Mouse (Mus musculus) erythroblast, embryonic 14.5 days (primary cell): Measurements from ENCODE around the gene Gm17087. TPM values are rescaled to one million over a fixed set of nuclear protein-coding genes. Genes with fewer than 3 reads are reported as not detected.

Experiments
- H3K27me3 ChIP-seq: 2 replicates; pipeline ENCODE4 v1.6.1; 2012; ENCODE audit warnings: inconsistent platforms; ENCODE audit not compliant: control insufficient read depth
- H3K36me3 ChIP-seq: 2 replicates; pipeline ENCODE4 v1.6.1; 2012; ENCODE audit warnings: mild to moderate bottlenecking, inconsistent platforms; ENCODE audit not compliant: control insufficient read depth
- H3K4me1 ChIP-seq: 2 replicates; pipeline ENCODE4 v1.6.1; 2012; ENCODE audit warnings: inconsistent platforms; ENCODE audit not compliant: control insufficient read depth
- H3K4me3 ChIP-seq: replicated peaks from 2 replicates; pipeline ENCODE3; 2012; ENCODE audit warnings: moderate library complexity, mild to moderate bottlenecking, inconsistent platforms
- H3K9me3 ChIP-seq: 2 replicates; pipeline ENCODE4 v1.6.1; 2012; ENCODE audit warnings: low read length, inconsistent platforms, mixed read lengths; ENCODE audit not compliant: control insufficient read depth
- GATA1 ChIP-seq: IDR thresholded peaks from 2 replicates; pipeline ENCODE4 v1.6.1; 2012; ENCODE audit warnings: low read length, inconsistent platforms, mixed read lengths
- TAL1 ChIP-seq: IDR thresholded peaks from 3 replicates; pipeline ENCODE4 v1.6.1; 2012; ENCODE audit warnings: low read length, inconsistent platforms, mixed read lengths
- polyA plus RNA-seq: library from polyadenylated mRNA; stranded (reverse); fragments of >175 nt; gene quantifications from 2 replicates; pipeline ENCODE4 v1.2.3, GENCODE M21; 2012

The Gm17087 gene
- polyA plus RNA-seq, 1 experiment = not detected

DNA sequence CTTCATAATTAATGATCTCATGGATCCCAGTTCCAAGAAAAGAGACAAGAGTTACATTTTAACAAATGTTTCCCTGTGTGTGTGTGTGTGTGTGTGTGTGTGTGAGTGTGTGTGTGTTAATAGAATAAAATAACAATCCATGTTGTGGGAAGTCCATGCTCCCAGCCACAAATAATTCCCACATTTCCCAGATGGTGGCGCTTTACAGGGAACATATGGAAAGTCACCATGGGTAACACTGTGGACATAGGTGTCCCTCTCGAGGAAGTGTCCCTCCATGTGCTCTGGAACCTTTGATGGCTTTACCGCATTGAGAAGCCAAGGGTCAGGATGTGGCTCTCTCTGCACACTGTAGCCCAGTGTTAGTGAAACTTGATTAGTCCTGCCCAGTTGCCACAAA, 38.1 kb downstream of the Gm17087 start:
- TF ChIP-seq TAL1 (no peak), GATA1 (no peak)
- no peaks in the 10 kb centered on the region for H3K9me3 ChIP-seq
- no peaks in the 10 kb centered on the region for H3K4me1 ChIP-seq
- no peak overlapping the region for H3K4me3 ChIP-seq
- no peaks in the 10 kb centered on the region for H3K36me3 ChIP-seq
- H3K27me3 ChIP-seq = peaks cover 39% of the 10 kb centered on the region

GRCm38 (mm10) chr17:8526815-8527261, 39.9 kb downstream of the Gm17087 start:
- TF ChIP-seq TAL1 = no peak
- no peak for TF ChIP-seq GATA1
- Histone ChIP-seq H3K4me3 (no peak overlapping the region), H3K4me1 (no peaks in the 10 kb centered on the region), H3K27me3 (peaks cover 47% of the 10 kb centered on the region), H3K36me3 (no peaks in the 10 kb centered on the region), H3K9me3 (no peaks in the 10 kb centered on the region)

DNA sequence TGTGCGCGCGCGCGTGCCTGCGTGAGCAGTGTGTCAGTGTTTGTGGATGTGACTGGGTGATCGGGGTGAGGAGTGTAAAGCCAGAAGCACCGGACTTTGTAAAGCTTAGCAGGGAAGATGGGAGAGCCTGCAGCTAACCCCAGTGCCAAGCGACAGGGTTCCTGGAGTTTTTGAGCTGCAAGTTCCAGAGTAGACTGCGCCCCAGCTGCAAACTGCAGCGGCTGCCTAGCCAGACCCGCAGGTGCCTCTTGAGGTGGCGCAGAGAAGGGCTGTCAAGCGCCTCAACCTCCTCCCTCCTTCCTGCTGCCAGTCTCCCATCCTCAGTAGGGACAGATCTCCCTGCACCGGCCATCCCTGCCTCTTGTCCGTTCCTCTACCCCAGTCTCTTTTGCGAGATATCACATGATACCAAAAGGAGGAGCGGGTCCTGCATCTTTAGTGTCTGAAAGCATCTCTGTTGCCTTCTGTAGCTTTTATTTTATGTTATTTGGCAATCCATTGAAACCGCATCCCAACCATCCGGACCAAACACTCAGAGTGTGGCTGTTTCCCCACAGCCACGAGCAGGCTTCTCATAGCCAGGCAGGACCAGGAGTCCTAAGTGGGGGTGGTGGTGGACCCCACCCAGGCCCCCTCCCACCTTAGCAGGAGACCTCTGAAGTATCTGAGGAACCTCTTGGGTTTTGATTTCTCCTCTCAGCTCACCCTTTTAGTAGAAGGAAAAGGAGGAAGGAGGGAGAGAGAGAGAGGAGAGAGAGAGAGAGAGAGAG, 40.6 kb downstream of the Gm17087 start:
- no peak overlapping the region for H3K4me3 ChIP-seq
- H3K36me3 ChIP-seq = no peaks in the 10 kb centered on the region
- peaks cover 47% of the 10 kb centered on the region for H3K27me3 ChIP-seq
- H3K4me1 ChIP-seq = no peaks in the 10 kb centered on the region
- H3K9me3 ChIP-seq = no peaks in the 10 kb centered on the region
- TF ChIP-seq TAL1 (no peak), GATA1 (no peak)

GRCm38 (mm10) chr17:8525225-8525721, 41.5 kb downstream of the Gm17087 start, which contains the start of gene Pde10a:
TSS of gene Pde10a (plus strand) at chr17:8525372.
- Histone ChIP-seq H3K36me3 (no peaks in the 10 kb centered on the region), H3K9me3 (no peaks in the 10 kb centered on the region), H3K27me3 (peaks cover 47% of the 10 kb centered on the region), H3K4me3 (no peak within 1 kb of the TSS), H3K4me1 (no peaks in the 10 kb centered on the region)
- no peak for TF ChIP-seq GATA1
- no peak for TF ChIP-seq TAL1

DNA sequence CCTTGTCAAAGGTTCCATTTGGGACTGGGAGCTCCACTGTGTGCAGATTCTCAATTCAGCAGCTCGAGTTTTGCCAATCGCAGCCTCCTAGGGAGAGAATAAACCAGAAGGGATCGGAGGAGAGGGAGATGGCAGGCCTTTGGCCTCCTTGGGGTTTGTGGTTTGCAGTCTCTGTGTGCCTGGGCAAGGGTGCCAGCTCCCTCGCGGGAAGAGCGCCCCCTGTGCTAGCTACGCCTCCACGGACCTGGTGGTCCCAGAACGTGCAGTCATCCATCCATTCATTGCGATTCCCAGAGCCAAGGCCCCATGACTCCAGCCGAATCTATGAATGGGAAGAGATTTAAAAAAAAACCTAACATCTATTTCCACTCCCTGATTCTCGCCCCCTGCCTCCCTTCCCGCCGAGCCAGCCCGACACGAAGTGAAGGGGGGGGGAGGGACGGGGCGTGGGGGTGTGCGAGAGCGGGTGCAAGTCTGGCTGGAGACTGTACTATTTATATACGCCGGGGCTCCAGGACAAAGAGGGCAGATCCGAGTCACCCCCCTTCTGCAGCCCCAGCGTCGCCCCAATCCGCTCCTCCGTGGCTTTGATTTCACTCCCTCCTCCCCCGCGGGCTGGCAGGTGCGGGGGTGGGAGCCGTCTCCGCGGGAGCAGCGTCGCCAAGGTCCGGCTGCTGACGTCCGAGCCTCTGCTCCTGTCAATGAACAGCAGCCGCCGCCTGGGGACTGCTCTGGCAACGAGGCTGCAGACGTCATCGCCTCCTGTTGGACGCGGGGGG, 42.2 kb downstream of the Gm17087 start:
- Histone ChIP-seq H3K9me3 (no peaks in the 10 kb centered on the region), H3K27me3 (peaks cover 47% of the 10 kb centered on the region), H3K36me3 (no peaks in the 10 kb centered on the region), H3K4me3 (no peak overlapping the region), H3K4me1 (no peaks in the 10 kb centered on the region)
- TF ChIP-seq TAL1 (no peak), GATA1 (no peak)

GRCm38 (mm10) chr17:8523986-8524385, 42.8 kb downstream of the Gm17087 start:
- no peaks in the 10 kb centered on the region for H3K36me3 ChIP-seq
- no peak overlapping the region for H3K4me3 ChIP-seq
- peaks cover 47% of the 10 kb centered on the region for H3K27me3 ChIP-seq
- no peaks in the 10 kb centered on the region for H3K4me1 ChIP-seq
- TF ChIP-seq TAL1 = no peak
- TF ChIP-seq GATA1 = no peak
- no peaks in the 10 kb centered on the region for H3K9me3 ChIP-seq

GRCm38 (mm10) chr17:8516006-8516405, 50.7 kb downstream of the Gm17087 start:
- Histone ChIP-seq H3K27me3 (no peaks in the 10 kb centered on the region; the same call in 1 of the 2 replicates), H3K36me3 (no peaks in the 10 kb centered on the region), H3K4me1 (no peaks in the 10 kb centered on the region), H3K9me3 (no peaks in the 10 kb centered on the region), H3K4me3 (no peak overlapping the region)
- TF ChIP-seq GATA1 = no peak
- no peak for TF ChIP-seq TAL1

Other genes starting within 250 kb of the Gm17087 start
- 0.01 and 0.03 TPM in 2 replicates for gene Prr18, start 229.5 kb downstream of the Gm17087 start, polyA plus RNA-seq
- gene T2, start 211.0 kb downstream of the Gm17087 start, polyA plus RNA-seq = not detected in 2 replicates
- gene T, start 132.5 kb downstream of the Gm17087 start, polyA plus RNA-seq = not detected in 2 replicates
- gene Pde10a, start 41.6 kb downstream of the Gm17087 start, polyA plus RNA-seq = not detected in 2 replicates